In genomic region chr7:27606481-27607254, GRCm38 (mm10) we compare ENCODE assay signal across 10 mouse cellular contexts. TPM values are rescaled to one million over a fixed set of nuclear protein-coding genes. Genes with fewer than 3 reads are reported as not detected.
A peak's percentile ranks its signal among the peaks of the same experiment; 100 is the strongest.
DNase-seq lines count a peak whose midpoint lies in the region; ATAC-seq and TF ChIP-seq lines count a peak whose summit lies in the region.
"Had no signal": no experiment of that assay in that cellular context is flagged by ENCODE, and none has a peak within 500 bp of the region (broad histone marks: within the 10 kb centered on the region; RNA-seq: fewer than 3 reads in every experiment).

No protein-coding gene starts in this region.

- TF ChIP-seq POLR2A in lung, adult 2 months (IDR thresholded peaks at IDR 0.05; ENCODE audit: borderline replicate concordance, extremely low read depth, low read depth, low read length): no peak
- TF ChIP-seq POLR2A in olfactory bulb, adult 2 months (IDR thresholded peaks at IDR 0.05; ENCODE audit: insufficient read depth, low read depth, low read length): no peak

- peak overlapping the region; percentile 58 for H3K9ac ChIP-seq in heart, embryonic 13.5 days
- H3K9ac ChIP-seq in lung, embryonic 16.5 days (ENCODE audit: low read length): peak overlapping the region; percentile 43; the same call in 1 of the 2 replicates
- H3K9ac ChIP-seq in hindbrain, embryonic 12.5 days: no peak overlapping the region

- no peak for DNase-seq in heart, adult 18-20 months
- no peak for DNase-seq in lung, adult 2 months
- DNase-seq in layer of hippocampus, postnatal 25 days (ENCODE audit: extremely low spot score in 1 of 2, low spot score in 1 of 2): no peak
- DNase-seq: thymus, postnatal 36 days had no signal

- peaks cover 31% of the 10 kb centered on the region for H3K36me3 ChIP-seq in heart, embryonic 13.5 days
- peaks cover 8% of the 10 kb centered on the region; the same call in 1 of the 2 replicates for H3K36me3 ChIP-seq in lung, embryonic 16.5 days (ENCODE audit: control insufficient read depth, insufficient read depth, low read length)
- H3K36me3 ChIP-seq in hindbrain, embryonic 12.5 days: peaks cover 22% of the 10 kb centered on the region

- peak overlapping the region; percentile 81 for H3K27ac ChIP-seq in heart, embryonic 13.5 days (replicated peaks)
- H3K27ac ChIP-seq in lung, embryonic 16.5 days (ENCODE audit: low read length): peak overlapping the region; percentile 19; the same call in 1 of the 2 replicates
- peak overlapping the region; percentile 64 for H3K27ac ChIP-seq in hindbrain, embryonic 12.5 days
- 0 out of 2 replicates have a peak overlapping the region, but pooled peaks have one; percentile 16 for H3K27ac ChIP-seq in olfactory bulb, adult 2 months (ENCODE audit: insufficient read depth, low read depth, low read length)
- H3K27ac ChIP-seq: neural tube, embryonic 12.5 days had no signal

- no peak for ATAC-seq in heart, embryonic 13.5 days (ENCODE audit: extremely low read depth, insufficient number of reproducible peaks, low FRiP score, low TSS enrichment)
- ATAC-seq in lung, embryonic 16.5 days (ENCODE audit: low read depth): peak; percentile 17; the same call in 1 of the 2 replicates
- ATAC-seq in hindbrain, embryonic 12.5 days (ENCODE audit: low FRiP score): 0 out of 2 replicates have a peak, but pooled peaks have one; percentile 59

- TF ChIP-seq CTCF in lung, adult 2 months (IDR thresholded peaks at IDR 0.05; ENCODE audit: insufficient read depth, low read length): no peak
- no peak for TF ChIP-seq CTCF in olfactory bulb, adult 2 months (IDR thresholded peaks at IDR 0.05; ENCODE audit: insufficient read depth, low read depth, low read length)

- H3K4me2 ChIP-seq in heart, embryonic 13.5 days: peak overlapping the region; percentile 32
- peak overlapping the region; percentile 13 for H3K4me2 ChIP-seq in lung, embryonic 16.5 days (ENCODE audit: low read depth, low read length)
- no peak overlapping the region for H3K4me2 ChIP-seq in hindbrain, embryonic 12.5 days (replicated peaks)
- H3K4me2 ChIP-seq: neural tube, embryonic 12.5 days had no signal

- no peak overlapping the region for H3K4me3 ChIP-seq in heart, embryonic 13.5 days
- no peak overlapping the region for H3K4me3 ChIP-seq in lung, embryonic 16.5 days (ENCODE audit: low read length)
- H3K4me3 ChIP-seq in lung, adult 2 months (replicated peaks; ENCODE audit: extremely low read depth, low read depth, low read length): no peak overlapping the region
- no peak overlapping the region for H3K4me3 ChIP-seq in hindbrain, embryonic 12.5 days
- no peak overlapping the region for H3K4me3 ChIP-seq in olfactory bulb, adult 2 months (ENCODE audit: insufficient read depth, low read depth, low read length)
- H3K4me3 ChIP-seq: neural tube, embryonic 12.5 days had no signal

- no peaks in the 10 kb centered on the region for H3K27me3 ChIP-seq in heart, embryonic 13.5 days (replicated peaks)
- H3K27me3 ChIP-seq in lung, embryonic 16.5 days (ENCODE audit: control insufficient read depth, insufficient read depth, low read depth, low read length): no peaks in the 10 kb centered on the region
- H3K27me3 ChIP-seq in hindbrain, embryonic 12.5 days: no peaks in the 10 kb centered on the region
- H3K27me3 ChIP-seq: neural tube, embryonic 12.5 days had no signal

- H3K4me1 ChIP-seq in heart, embryonic 13.5 days: peaks cover 87% of the 10 kb centered on the region
- peaks cover 39% of the 10 kb centered on the region for H3K4me1 ChIP-seq in lung, embryonic 16.5 days (replicated peaks; ENCODE audit: control insufficient read depth, insufficient read depth, low read length)
- H3K4me1 ChIP-seq in lung, adult 2 months (ENCODE audit: control insufficient read depth, insufficient read depth, low read length): peaks cover 33% of the 10 kb centered on the region
- H3K4me1 ChIP-seq in hindbrain, embryonic 12.5 days: peaks cover 48% of the 10 kb centered on the region
- peaks cover 43% of the 10 kb centered on the region for H3K4me1 ChIP-seq in olfactory bulb, adult 2 months (ENCODE audit: control insufficient read depth, insufficient read depth, low read length)

- no peaks in the 10 kb centered on the region for H3K9me3 ChIP-seq in heart, embryonic 13.5 days
- no peaks in the 10 kb centered on the region for H3K9me3 ChIP-seq in lung, embryonic 16.5 days (ENCODE audit: control insufficient read depth, low read length)
- H3K9me3 ChIP-seq in hindbrain, embryonic 12.5 days (replicated peaks): no peaks in the 10 kb centered on the region
- H3K9me3 ChIP-seq: neural tube, embryonic 12.5 days had no signal

- WGBS in heart, embryonic 13.5 days: 43% methylated on average over 10 of the region's 10 CpGs
- WGBS in lung, embryonic 16.5 days: 48% methylated on average over 10 of the region's 10 CpGs
- 49% methylated on average over 10 of the region's 10 CpGs for WGBS in lung, adult 2 months
- WGBS in hindbrain, embryonic 12.5 days: 65% methylated on average over 10 of the region's 10 CpGs
- 72% methylated on average over 10 of the region's 10 CpGs for WGBS in olfactory bulb, adult 2 months

RNA-seq across cellular contexts. Expression of gene Akt2, which starts 15.3 kb away (rescaled TPM):
- 72.7 and 73.4 TPM in 2 replicates for polyA plus RNA-seq in heart, embryonic 13.5 days (2015; fragmentation: Nextera tagmentation; extraction: Ambion mirVana)
- total RNA-seq in heart, adult 18-20 months (2021): 100 to 1,000 TPM; 168 to 200 TPM
- 89.4 and 93.0 TPM in 2 replicates for polyA plus RNA-seq in lung, embryonic 16.5 days (2015; fragmentation: Nextera tagmentation; extraction: Ambion mirVana)
- polyA plus RNA-seq in lung, adult 2 months (2012; rRNA removed): 81.4 and 101 TPM in 2 replicates
- polyA plus RNA-seq in hindbrain, embryonic 12.5 days (2016; fragmentation: Nextera tagmentation; extraction: Ambion mirVana): 85.0 and 90.5 TPM in 2 replicates
- not detected in 2 replicates for polyA plus RNA-seq in olfactory bulb, adult 2 months (2012; ENCODE audit: insufficient read depth, insufficient read length, low replicate concordance, missing spikeins)
- total RNA-seq in layer of hippocampus, postnatal 25 days (2021): 100 to 1,000 TPM in 1 of 2 experiments, 10 to 100 TPM in 1; 93.8 to 122 TPM

RNA-seq across cellular contexts. Expression of gene Ttc9b, which starts 47.0 kb away (rescaled TPM):
- polyA plus RNA-seq in heart, embryonic 13.5 days (2015; fragmentation: Nextera tagmentation; extraction: Ambion mirVana): 0.25 TPM in 1 of 2 replicates, not detected in the other
- total RNA-seq in heart, adult 18-20 months (2021): not detected
- polyA plus RNA-seq in lung, embryonic 16.5 days (2015; fragmentation: Nextera tagmentation; extraction: Ambion mirVana): 0.29 and 0.40 TPM in 2 replicates
- polyA plus RNA-seq in lung, adult 2 months (2012; rRNA removed): not detected in 2 replicates
- polyA plus RNA-seq in hindbrain, embryonic 12.5 days (2016; fragmentation: Nextera tagmentation; extraction: Ambion mirVana): 19.7 and 20.4 TPM in 2 replicates
- polyA plus RNA-seq in olfactory bulb, adult 2 months (2012; ENCODE audit: insufficient read depth, insufficient read length, low replicate concordance, missing spikeins): not detected in 2 replicates
- 10 to 100 TPM; 55.0 to 59.8 TPM for total RNA-seq in layer of hippocampus, postnatal 25 days (2021)
- total RNA-seq: hematopoietic stem cell, adult 5-6 weeks had no signal

RNA-seq across cellular contexts. Expression of gene 2310022A10Rik, which starts 53.6 kb away (rescaled TPM):
- 30.6 and 34.5 TPM in 2 replicates for polyA plus RNA-seq in heart, embryonic 13.5 days (2015; fragmentation: Nextera tagmentation; extraction: Ambion mirVana)
- 10 to 100 TPM; 63.8 to 64.7 TPM for total RNA-seq in heart, adult 18-20 months (2021)
- 22.8 and 24.9 TPM in 2 replicates for polyA plus RNA-seq in lung, embryonic 16.5 days (2015; fragmentation: Nextera tagmentation; extraction: Ambion mirVana)
- polyA plus RNA-seq in lung, adult 2 months (2012; rRNA removed): 22.4 and 28.5 TPM in 2 replicates
- polyA plus RNA-seq in hindbrain, embryonic 12.5 days (2016; fragmentation: Nextera tagmentation; extraction: Ambion mirVana): 35.0 and 35.4 TPM in 2 replicates
- not detected in 2 replicates for polyA plus RNA-seq in olfactory bulb, adult 2 months (2012; ENCODE audit: insufficient read depth, insufficient read length, low replicate concordance, missing spikeins)
- total RNA-seq in layer of hippocampus, postnatal 25 days (2021): 10 to 100 TPM; 23.5 to 24.2 TPM

RNA-seq across cellular contexts. Expression of gene Pld3, which starts 53.6 kb away (rescaled TPM):
- 62.5 and 65.9 TPM in 2 replicates for polyA plus RNA-seq in heart, embryonic 13.5 days (2015; fragmentation: Nextera tagmentation; extraction: Ambion mirVana)
- total RNA-seq in heart, adult 18-20 months (2021): 10 to 100 TPM; 29.8 to 30.9 TPM
- polyA plus RNA-seq in lung, embryonic 16.5 days (2015; fragmentation: Nextera tagmentation; extraction: Ambion mirVana): 85.6 and 95.6 TPM in 2 replicates
- 180 and 201 TPM in 2 replicates for polyA plus RNA-seq in lung, adult 2 months (2012; rRNA removed)
- polyA plus RNA-seq in hindbrain, embryonic 12.5 days (2016; fragmentation: Nextera tagmentation; extraction: Ambion mirVana): 93.9 and 104 TPM in 2 replicates
- polyA plus RNA-seq in olfactory bulb, adult 2 months (2012; ENCODE audit: insufficient read depth, insufficient read length, low replicate concordance, missing spikeins): not detected in 2 replicates
- total RNA-seq in layer of hippocampus, postnatal 25 days (2021): 100 to 1,000 TPM; 625 to 635 TPM

Comparison
In these comparisons a context has a peak if more than half of its experiments do, and no peak if none do; other contexts are left out.
1. H3K27ac ChIP-seq: peak in every context shown above with its lines; median percentile 81 in heart, embryonic 13.5 days; 64 in hindbrain, embryonic 12.5 days; 19 in lung, embryonic 16.5 days; 16 in olfactory bulb, adult 2 months.
2. RNA of gene Ttc9b, which starts 47.0 kb away (polyA plus RNA-seq): 19.7 to 20.4 TPM in hindbrain, embryonic 12.5 days; 0.29 to 0.40 TPM in lung, embryonic 16.5 days, 0.25 TPM in heart, embryonic 13.5 days, not detected in lung, adult 2 months and not detected in olfactory bulb, adult 2 months; every median in the first group is over 10 times any median in the second.
3. RNA of gene 2310022A10Rik, which starts 53.6 kb away (polyA plus RNA-seq): 35.0 to 35.4 TPM in hindbrain, embryonic 12.5 days, 30.6 to 34.5 TPM in heart, embryonic 13.5 days, 22.4 to 28.5 TPM in lung, adult 2 months and 22.8 to 24.9 TPM in lung, embryonic 16.5 days; not detected in olfactory bulb, adult 2 months; every median in the first group is over 10 times any median in the second.